Mouse (Mus musculus): ENCODE data around the gene Trim50.

The Trim50 gene

DNA sequence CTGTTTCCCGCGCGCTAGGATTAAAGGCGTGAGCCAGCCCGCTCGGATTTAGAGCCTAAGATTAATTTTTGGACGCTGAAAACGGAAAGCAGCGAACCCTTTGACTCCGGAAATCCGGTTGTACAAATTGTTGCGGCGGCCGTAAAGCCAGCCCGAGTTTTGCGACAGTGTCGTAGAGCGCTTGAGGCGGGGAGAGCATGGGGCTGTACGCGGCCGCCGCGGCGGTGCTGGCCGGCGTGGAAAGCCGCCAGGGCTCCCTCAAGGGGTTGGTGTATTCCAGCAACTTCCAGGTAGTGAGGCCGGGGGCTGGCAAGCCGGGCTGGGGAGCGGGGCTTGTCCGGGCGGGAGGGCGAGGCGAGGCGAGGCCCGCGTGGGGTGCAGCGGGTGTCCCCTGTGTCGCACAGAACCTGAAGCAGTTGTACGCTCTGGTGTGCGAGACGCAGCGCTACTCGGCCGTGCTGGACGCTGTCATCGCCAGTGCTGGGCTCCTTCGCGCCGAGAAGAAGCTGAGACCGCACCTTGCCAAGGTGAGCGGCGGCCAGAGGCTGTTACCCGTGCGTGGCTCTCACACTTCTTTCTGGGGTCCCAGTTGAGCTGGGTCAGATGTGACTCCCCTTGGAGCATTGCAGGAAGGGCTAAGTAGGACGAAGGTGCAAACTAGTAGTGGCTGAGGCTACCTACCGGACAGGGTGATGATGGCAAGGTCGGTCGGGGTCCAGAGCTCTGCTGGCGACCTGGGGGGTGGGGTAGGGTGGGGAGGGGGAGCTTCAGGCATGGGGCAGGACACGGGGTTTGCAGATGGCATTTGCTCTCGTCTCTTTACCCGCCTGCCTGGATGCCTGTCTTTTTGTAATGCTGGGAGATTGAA lies 16.9 kb downstream of the Trim50 start, which contains the start of gene Nsun5:
Gene Nsun5, plus strand, starts transcription at position 167 of the 868 bp plus-strand sequence.
- DNase-seq: peak; percentile 98

DNA sequence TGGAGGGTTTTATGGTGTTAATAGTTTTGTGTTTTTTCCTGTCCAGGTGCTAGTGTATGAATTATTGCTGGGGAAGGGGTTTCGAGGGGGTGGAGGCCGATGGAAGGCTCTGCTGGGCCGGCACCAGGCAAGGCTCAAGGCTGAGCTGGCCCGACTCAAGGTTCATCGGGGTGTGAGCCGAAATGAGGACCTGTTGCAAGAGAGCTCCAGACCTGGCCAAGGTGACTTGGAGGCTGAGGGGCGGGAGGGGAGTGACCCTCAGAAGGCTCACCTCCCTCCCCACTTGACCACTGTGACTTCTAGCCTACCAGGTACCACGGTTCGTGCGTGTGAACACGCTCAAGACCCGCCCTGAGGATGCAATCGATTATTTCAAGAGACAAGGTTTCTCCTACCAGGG lies 18.1 kb downstream of the Trim50 start:
- DNase-seq: no peak

DNA sequence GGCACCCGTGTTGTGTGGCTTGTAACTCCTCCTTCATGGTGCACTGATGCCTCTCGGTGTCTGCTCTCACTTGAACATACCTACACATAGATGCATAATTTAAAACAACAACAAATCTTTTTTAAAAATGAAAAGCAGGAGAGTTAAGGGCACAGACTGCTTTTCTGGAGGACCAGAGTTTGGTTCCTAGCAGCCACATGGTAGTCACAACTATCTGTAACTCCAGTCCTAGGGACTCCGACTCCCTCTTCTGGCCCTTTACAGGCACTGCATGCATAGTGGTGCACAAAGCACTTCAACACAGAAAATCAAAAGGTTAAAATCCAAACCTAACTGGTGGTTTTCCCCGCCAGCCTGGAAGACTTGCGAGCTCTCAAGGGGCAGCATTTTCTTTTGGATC lies 20.5 kb downstream of the Trim50 start:
- no peak for DNase-seq

DNA sequence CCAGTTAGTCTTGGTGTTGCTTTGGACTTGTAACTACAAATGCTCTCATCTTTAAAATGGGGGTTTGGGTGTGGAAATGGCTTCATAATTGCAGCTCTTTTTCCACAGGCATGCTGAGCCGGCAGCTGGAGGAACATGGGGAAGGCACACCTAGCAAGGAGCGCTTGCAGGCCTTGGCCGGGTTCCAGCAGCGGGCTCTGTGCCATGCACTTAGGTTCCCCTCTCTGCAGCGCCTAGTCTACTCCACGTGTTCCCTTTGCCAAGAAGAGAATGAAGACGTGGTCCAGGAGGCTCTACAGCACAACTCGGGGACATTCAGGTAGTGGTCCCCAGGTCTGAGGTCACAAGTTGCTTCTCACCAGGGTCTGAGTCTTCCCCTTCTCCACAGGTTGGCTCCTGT lies 22.1 kb downstream of the Trim50 start:
- no peak for DNase-seq

DNA sequence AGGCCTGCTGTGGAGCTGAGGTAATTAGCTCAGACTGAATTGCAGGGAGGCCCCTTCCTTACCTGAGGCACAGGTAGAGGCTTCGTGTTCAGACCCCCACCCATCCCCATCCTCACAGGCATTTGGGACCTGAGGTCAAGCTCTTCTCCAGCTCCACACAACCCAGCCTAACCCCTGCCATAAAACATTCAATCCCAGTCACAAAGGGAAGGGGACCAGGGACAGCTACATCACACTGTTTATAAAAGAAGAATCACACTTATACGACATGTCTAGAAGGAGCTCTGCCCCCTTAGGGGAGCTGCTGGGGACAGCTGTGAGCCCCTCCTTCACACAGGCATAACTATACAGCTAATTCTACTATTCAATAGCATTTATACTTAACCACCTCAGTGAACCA lies 23.2 kb downstream of the Trim50 start:
- no peak for DNase-seq

DNA sequence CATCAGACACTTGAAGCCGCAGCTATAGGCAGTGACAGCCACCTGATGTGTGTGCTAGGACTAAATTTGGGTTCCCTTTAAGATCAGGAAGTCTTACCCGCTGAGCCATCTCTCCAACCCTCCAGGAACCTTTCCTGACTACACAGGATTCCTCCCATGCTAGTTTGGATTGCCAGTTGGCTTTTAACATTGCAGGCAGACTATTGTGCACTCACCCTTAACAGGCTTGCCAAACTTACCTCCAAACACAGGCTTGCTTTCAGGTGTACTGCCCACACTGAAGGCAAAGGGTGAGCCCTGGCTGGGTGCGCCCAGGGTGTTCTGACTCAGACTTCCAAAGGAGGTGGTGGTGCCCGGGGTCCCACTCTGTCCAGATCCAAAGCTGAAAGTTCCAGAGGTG lies 27.6 kb downstream of the Trim50 start:
- no peak for DNase-seq

DNA sequence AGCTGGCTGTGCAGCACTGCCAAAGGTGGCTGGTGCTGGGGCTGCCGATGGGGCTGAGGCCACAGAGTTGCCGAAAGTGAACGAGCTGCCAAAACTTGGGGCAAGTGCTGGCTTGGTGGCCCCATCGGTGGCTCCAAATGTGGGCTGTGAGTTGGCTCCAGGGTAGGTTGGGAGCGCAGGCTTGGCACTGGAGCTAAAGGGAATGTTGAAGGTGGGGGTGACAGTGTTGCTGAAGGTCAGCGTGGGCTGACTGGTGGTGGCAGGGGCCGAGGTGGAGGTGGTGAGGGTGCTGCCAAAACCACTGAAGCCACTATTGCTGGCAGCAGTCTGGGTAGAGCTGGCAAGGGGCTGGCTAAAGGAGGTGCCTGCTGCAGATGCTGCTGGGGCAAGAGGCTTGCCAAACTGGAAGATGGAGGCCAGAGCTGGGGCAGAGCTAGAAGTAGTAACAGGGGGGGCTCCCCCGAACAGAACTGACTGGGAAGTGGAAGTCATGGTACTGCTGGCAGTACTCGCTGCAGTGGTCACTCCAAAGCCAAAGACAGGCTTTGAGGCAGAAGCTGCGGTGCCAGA lies 28.3 kb downstream of the Trim50 start:
- no peak for DNase-seq

DNA sequence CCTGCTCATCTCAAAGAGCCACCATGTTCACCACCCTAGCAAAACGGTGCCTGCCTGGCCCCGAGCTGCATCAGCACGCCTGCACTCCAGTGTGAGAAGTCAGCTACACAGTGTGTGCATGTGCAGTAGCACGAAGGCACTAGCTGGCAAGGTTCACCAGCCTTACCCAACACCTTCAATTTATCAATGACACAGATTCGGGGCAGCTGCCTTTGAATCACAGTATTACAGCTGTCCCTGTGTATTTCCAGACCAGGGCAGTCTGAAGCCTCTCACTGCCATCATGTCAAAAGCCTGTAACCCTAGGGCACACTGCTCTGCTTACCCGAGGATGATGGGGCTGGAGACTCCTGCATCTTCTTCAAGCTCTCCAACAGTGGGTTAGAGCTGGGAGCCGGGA lies 29.7 kb downstream of the Trim50 start:
- DNase-seq: no peak

DNA sequence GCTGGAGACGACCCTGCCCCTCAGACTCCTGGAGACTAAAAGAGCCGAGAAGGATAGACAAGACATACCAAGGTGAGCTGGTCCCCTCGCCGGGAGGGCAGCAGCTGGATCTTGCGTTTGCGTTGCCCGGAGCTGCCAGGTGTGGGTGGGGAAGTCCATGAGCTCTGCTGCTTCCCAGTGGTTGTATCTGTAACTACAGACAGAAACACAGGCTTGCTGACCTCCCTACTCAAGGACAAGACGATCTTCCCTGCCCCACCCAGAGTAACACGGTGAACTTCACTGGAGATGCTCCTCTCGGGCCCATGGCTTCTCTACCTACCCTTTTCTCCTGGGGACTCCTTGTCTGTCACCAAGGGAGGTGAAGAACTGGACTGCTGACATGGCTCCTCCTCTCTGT lies 30.7 kb downstream of the Trim50 start:
- DNase-seq: no peak

DNA sequence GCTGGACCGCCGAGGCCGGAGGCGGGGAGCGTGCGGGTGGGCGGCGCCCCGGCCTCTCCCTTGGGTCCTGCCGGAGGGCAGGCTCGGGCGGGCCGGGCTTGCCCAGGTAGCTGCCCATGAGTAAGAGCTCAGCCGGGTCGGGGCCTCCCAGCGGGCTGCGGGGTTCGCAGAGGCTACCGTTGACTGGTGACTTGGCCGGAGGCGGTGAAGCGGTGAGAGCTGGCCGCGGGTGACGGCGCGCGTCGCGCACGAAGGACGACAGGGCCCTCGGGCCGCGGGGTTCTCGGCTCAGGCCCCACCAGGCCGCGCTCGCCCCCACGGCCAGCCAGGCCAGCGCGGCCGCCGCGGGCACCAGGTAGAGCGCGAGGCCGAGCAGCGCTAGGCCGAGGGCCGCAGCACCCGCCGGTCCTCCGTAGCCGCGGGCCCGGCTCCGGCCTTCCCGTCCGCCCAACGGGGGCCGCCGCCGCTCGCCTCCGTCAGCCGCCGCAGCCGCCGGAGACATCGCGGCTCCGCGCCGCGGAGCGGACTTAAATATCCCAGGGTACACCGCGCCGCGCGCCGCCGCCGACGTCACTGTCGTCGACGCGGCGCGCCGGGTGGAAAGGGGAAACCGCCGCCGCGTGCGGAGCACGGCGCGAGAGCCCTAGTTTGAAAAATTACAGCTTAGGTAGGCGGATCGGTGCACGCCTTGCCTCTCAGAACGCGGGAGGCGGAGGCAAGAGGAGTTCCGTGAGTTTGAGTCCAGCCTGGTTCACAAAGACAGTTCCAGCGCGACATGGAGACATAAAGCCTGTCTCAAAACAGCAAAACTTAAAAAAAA lies 41.1 kb downstream of the Trim50 start, which contains the start of gene Pom121:
Gene Pom121, minus strand, starts transcription at position 543 of the 820 bp plus-strand sequence.
- DNase-seq: peak; percentile 92

DNA sequence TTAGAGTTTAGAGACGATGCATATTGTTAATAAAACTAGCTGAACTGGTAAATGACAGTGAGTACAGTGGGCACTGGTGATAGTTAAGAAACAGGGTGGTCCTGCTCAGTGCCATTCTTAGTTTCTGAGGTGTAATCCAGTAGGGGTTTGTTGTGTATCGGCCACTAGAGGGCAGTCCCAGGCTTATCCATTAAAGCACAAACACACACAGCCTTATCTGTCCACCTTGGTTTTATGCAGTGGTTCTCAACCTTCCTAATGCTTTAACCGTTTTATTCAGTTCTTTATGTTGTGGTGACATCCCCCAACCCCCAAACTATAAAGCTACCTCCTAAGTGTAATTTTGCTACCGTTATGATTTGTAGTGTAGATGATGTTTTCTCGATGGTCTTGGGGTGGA lies 42.7 kb downstream of the Trim50 start:
- DNase-seq: peak; percentile 74

DNA sequence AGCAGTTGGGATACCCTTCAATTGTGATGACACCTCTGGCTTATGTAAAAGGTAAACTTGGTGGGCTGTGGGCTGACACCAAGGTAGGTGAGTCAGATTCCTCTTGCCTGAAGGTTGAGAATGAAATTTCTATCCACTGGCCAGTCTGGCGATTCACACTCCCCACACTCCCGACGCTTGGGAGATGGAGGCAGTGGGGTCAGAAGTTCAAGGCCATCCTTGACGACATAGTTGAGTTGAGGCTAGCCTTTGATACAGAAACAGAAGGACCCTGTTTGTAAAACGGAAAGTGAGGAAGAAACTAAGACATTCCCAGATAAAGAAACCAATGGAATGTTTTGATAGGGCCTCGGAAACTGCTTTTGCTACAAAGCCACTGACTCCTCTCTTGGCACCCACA lies 46.3 kb downstream of the Trim50 start:
- DNase-seq: no peak

DNA sequence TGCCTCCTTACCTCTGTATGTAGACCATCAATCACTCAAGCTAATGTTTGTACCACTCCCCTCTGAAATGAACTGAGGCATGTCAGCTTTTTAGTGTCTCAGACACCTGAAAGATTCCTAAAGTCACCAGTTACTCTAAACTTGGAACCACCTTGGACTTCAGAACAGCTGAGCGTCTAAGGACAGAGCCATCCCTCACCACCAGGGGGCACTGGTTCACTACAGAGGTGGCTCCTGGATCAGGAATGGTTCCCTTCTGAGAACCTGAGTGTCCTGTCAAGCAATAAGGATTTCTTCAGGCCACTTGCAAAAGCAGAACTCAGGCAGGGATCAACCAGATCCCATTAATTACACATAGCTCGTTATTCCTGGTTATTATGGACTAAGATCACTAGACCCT lies 47.1 kb downstream of the Trim50 start:
- DNase-seq: peak; percentile 83

DNA sequence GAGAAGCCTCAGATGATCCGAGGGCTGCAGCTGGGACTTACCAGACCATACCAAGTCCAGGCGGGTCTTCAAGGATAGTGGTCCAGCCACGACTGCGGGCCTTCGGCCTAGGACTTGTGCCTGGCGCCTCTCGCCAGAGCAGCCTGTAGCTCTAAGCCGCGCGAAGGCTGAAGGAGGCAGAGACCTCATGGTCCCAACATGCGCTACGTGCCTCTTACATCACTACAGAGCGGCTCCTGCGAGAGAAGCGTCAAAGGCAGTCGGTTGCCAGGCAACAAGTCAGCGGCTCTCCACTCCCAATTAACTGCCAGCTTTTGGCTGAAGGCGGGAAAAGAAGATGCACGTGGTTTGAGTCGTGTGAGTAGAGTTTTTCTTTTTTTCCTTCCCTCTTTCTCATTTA lies 51.5 kb downstream of the Trim50 start:
- DNase-seq: peak; percentile 80

DNA sequence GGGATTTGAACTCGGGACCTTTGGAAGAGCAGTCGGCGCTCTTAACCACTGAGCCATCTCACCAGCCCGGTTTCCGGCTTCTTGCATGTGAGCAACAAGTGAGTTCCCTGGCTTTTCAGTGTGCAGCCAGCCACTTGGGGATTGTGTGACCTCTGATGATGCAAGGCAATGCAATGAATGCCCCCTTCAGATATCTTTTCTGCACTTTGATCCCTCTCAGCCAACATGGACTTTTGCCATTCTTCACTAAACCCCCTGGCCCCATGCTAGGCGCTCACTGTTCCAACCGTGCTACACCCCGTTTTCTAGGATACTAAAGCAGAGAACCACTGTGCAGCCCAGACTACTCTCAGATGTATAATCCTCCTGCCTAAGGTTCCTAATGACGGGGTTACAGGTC lies 52.3 kb downstream of the Trim50 start:
- no peak for DNase-seq

DNA sequence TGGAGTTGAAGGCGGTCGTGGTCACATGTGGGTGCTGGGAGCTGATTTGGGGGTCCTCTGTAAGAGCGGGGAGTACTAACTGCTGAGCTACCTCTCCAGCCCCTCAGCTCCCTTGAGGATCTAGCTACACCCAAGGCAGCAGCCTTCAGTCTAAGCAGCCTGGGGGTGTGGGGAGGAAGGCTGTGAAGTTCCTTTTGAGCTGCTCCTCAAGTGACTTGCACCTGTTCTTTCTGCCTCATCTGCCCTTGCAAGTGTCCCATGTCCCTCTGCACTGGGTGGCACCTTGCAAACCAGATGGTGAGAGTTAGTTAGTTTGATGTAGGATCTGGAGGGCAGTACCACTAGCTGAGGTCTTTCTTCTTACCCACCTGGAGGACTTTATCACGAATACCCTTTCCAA lies 55.0 kb downstream of the Trim50 start:
- DNase-seq: no peak

DNA sequence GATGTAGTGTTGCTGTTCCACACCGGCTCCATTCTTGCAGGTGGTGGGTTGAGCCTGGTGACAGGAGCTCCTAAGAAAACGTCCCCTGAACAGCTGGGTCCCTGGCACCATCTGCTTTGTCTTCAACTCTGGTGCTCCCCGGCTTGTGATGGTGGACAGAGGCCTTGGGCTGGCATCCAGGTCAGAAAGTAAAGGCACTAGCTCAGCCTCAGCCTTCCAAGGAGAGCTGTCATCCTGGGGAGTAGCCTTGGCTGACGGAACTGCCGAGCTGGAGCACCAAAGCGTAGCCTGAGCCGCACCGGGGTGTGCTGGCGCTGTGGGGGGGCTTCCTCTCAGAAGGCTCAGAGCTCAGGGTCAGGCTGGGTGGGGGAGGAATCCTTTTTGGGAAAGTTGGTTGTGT lies 57.2 kb downstream of the Trim50 start:
- no peak for DNase-seq

All from retina, postnatal 1 day (tissue).